Mouse (Mus musculus) frontal cortex, adult (tissue): ENCODE measurements around the gene Dnah3.

ENCODE experiments used
- ATAC-seq: cut with Nextera tagmentation; 2 replicates; pipeline ENCODE4 v1.9.2; 2017; ENCODE audit warnings: mild to moderate bottlenecking, moderate library complexity, mixed read lengths; ENCODE audit not compliant: low TSS enrichment

Dnah3 gene

GRCm38 (mm10) chr7:120095180-120095579 is at the start of gene Dnah3:
Gene Dnah3, minus strand, starts transcription at chr7:120095280.
- no peak for ATAC-seq

GRCm38 (mm10) chr7:120142743-120143142 is 47.7 kb upstream of the Dnah3 start:
- ATAC-seq: no peak

- no peak; the same call in 1 of the 2 replicates for ATAC-seq
Measured at GRCm38 (mm10) chr7:120128951-120129350, 33.9 kb upstream of the Dnah3 start.

- ATAC-seq: no peak
Measured at GRCm38 (mm10) chr7:120127686-120128059, 32.6 kb upstream of the Dnah3 start.

GRCm38 (mm10) chr7:120126976-120127685 is 32.1 kb upstream of the Dnah3 start:
- ATAC-seq: no peak

- ATAC-seq: peak; percentile 96
Measured at GRCm38 (mm10) chr7:120124844-120125243, 29.8 kb upstream of the Dnah3 start.

- ATAC-seq: no peak
Measured at GRCm38 (mm10) chr7:120123776-120124175, 28.7 kb upstream of the Dnah3 start.

GRCm38 (mm10) chr7:120117529-120117928 is 22.4 kb upstream of the Dnah3 start:
- ATAC-seq: peak; percentile 47; the same call in 1 of the 2 replicates

GRCm38 (mm10) chr7:120116976-120117375 is 21.9 kb upstream of the Dnah3 start:
- ATAC-seq: no peak

GRCm38 (mm10) chr7:120109676-120110075 is 14.6 kb upstream of the Dnah3 start:
- no peak for ATAC-seq

GRCm38 (mm10) chr7:120106356-120106755 is 11.3 kb upstream of the Dnah3 start:
- ATAC-seq: no peak

- ATAC-seq: peak; percentile 58
Measured at GRCm38 (mm10) chr7:120104975-120105374, 9.9 kb upstream of the Dnah3 start.

- ATAC-seq: 0 out of 2 replicates have a peak, but pooled peaks have one; percentile 25
Measured at GRCm38 (mm10) chr7:120103019-120103567, 8.0 kb upstream of the Dnah3 start.

GRCm38 (mm10) chr7:120102164-120102972 is 7.3 kb upstream of the Dnah3 start, which contains the start of gene Tmem159:
Gene Tmem159, plus strand, starts transcription at chr7:120102353.
- ATAC-seq: peak; percentile 77

GRCm38 (mm10) chr7:120098403-120098802 is 3.3 kb upstream of the Dnah3 start:
- no peak for ATAC-seq

- ATAC-seq: peak; percentile 72
Measured at GRCm38 (mm10) chr7:120097845-120098244, 2.8 kb upstream of the Dnah3 start.

- peak; percentile 82 for ATAC-seq
Measured at GRCm38 (mm10) chr7:120094216-120094615, 864 bp downstream of the Dnah3 start.

- no peak for ATAC-seq
Measured at GRCm38 (mm10) chr7:120093033-120093432, 2.0 kb downstream of the Dnah3 start.

- no peak for ATAC-seq
Measured at GRCm38 (mm10) chr7:120080177-120080576, 14.9 kb downstream of the Dnah3 start.

GRCm38 (mm10) chr7:120069164-120069563 is 25.9 kb downstream of the Dnah3 start:
- ATAC-seq: 0 out of 2 replicates have a peak, but pooled peaks have one; percentile 16

GRCm38 (mm10) chr7:120068114-120068513 is 27.0 kb downstream of the Dnah3 start:
- ATAC-seq: no peak

GRCm38 (mm10) chr7:120064045-120064444 is 31.0 kb downstream of the Dnah3 start:
- ATAC-seq: no peak
